Mouse (Mus musculus) bone marrow, adult 2 months (tissue): ENCODE data around the gene Rbm6. TPM values are rescaled to one million over a fixed set of nuclear protein-coding genes. Genes with fewer than 3 reads are reported as not detected.

Experiments used
- H3K27ac ChIP-seq: fragments of 200-500 bp; 2 replicates; pipeline ENCODE4 v1.5.1; 2012; ENCODE audit warnings: low read depth, mild to moderate bottlenecking, control low read depth, inconsistent platforms, low read length; ENCODE audit not compliant: control insufficient read depth, poor library complexity, insufficient read depth
- H3K4me1 ChIP-seq: fragments of 200-500 bp; 2 replicates; pipeline ENCODE4 v1.6.1; 2011; ENCODE audit warnings: low read length; ENCODE audit not compliant: control insufficient read depth, insufficient read depth
- H3K4me3 ChIP-seq: fragments of 200-500 bp; replicated peaks from 2 replicates; pipeline ENCODE3; 2011; ENCODE audit warnings: mild to moderate bottlenecking, low read depth, low read length, control low read depth; ENCODE audit not compliant: control insufficient read depth
- CTCF ChIP-seq: fragments of 200-500 bp; IDR thresholded peaks from 2 replicates; pipeline ENCODE4 v1.5.1; 2011; ENCODE audit warnings: low read length, control low read depth; ENCODE audit not compliant: control insufficient read depth, insufficient read depth
- POLR2A ChIP-seq: fragments of 200-500 bp; IDR thresholded peaks from 2 replicates; pipeline ENCODE4 v1.6.1; 2011; ENCODE audit warnings: low read depth, mild to moderate bottlenecking, control low read depth, low read length, borderline replicate concordance; ENCODE audit not compliant: control insufficient read depth
- WGBS: fragments of 180-500 bp; shearing (Covaris S2); methylation state at CpG from one replicate; pipeline ENCODE4 v1.1.7; 2018; 5-methylcytosine and 5-hydroxymethylcytosine counted together
- polyA plus RNA-seq: library from polyadenylated mRNA; stranded (reverse); fragments of >200 nt; gene quantifications from 2 replicates; pipeline ENCODE4 v1.2.4, GENCODE M21; 2011; ENCODE audit warnings: low replicate concordance; ENCODE audit not compliant: missing spikeins, insufficient read depth, insufficient read length

Gene Rbm6
- polyA plus RNA-seq, 1 experiment = 110 TPM

GRCm38 (mm10) chr9:107759593-107759992 lies 113.4 kb downstream of the Rbm6 start:
- 59% methylated on average over 6 of the region's 6 CpGs for WGBS
- TF ChIP-seq POLR2A (no peak), CTCF (no peak)

GRCm38 (mm10) chr9:107750378-107750777 lies 122.7 kb downstream of the Rbm6 start:
- Histone ChIP-seq H3K4me3 (no peak overlapping the region), H3K27ac (no peak overlapping the region), H3K4me1 (no peaks in the 10 kb centered on the region)
- TF ChIP-seq CTCF = no peak
- no peak for TF ChIP-seq POLR2A
- 66% methylated on average over 5 of the region's 5 CpGs for WGBS

More at GRCm38 (mm10) chr9:107759593-107759992, 113.4 kb downstream of the Rbm6 start:
- no peak overlapping the region for H3K4me3 ChIP-seq
- no peak overlapping the region for H3K27ac ChIP-seq
- no peaks in the 10 kb centered on the region for H3K4me1 ChIP-seq

GRCm38 (mm10) chr9:107748063-107748462 lies 125.0 kb downstream of the Rbm6 start:
- H3K4me3 ChIP-seq = no peak overlapping the region
- no peak overlapping the region for H3K27ac ChIP-seq
- no peak for TF ChIP-seq POLR2A
- no peak for TF ChIP-seq CTCF
- 80% methylated on average over 3 of the region's 3 CpGs for WGBS
- H3K4me1 ChIP-seq = no peaks in the 10 kb centered on the region

- no peaks in the 10 kb centered on the region for H3K4me1 ChIP-seq
- no peak overlapping the region for H3K4me3 ChIP-seq
- TF ChIP-seq POLR2A = no peak
- TF ChIP-seq CTCF = no peak
- 33% methylated on average over 1 of the region's 1 CpGs for WGBS
- H3K27ac ChIP-seq = no peak overlapping the region
Observed at GRCm38 (mm10) chr9:107747310-107747709, 125.7 kb downstream of the Rbm6 start.

- TF ChIP-seq CTCF (0 out of 2 replicates have a peak, but pooled peaks have one; percentile 17), POLR2A (no peak)
- H3K4me1 ChIP-seq = no peaks in the 10 kb centered on the region
- no peak overlapping the region for H3K4me3 ChIP-seq
- no peak overlapping the region for H3K27ac ChIP-seq
- 91% methylated on average over 3 of the region's 3 CpGs for WGBS
Observed at GRCm38 (mm10) chr9:107746679-107747078, 126.4 kb downstream of the Rbm6 start.

- TF ChIP-seq CTCF (no peak), POLR2A (no peak)
- no peak overlapping the region for H3K27ac ChIP-seq
- WGBS = 92% methylated on average over 6 of the region's 6 CpGs
Observed at GRCm38 (mm10) chr9:107744061-107744460, 129.0 kb downstream of the Rbm6 start.

GRCm38 (mm10) chr9:107738841-107739202 lies 134.2 kb downstream of the Rbm6 start:
- TF ChIP-seq CTCF = peak; percentile 30; the same call in 1 of the 2 replicates
- TF ChIP-seq POLR2A = no peak
- 72% methylated on average over 4 of the region's 4 CpGs for WGBS
- Histone ChIP-seq H3K4me1 (no peaks in the 10 kb centered on the region), H3K27ac (no peak overlapping the region), H3K4me3 (no peak overlapping the region)

More at GRCm38 (mm10) chr9:107744061-107744460, 129.0 kb downstream of the Rbm6 start:
- Histone ChIP-seq H3K4me1 (no peaks in the 10 kb centered on the region), H3K4me3 (no peak overlapping the region)

- Histone ChIP-seq H3K27ac (no peak overlapping the region), H3K4me3 (no peak overlapping the region), H3K4me1 (no peaks in the 10 kb centered on the region)
- no peak for TF ChIP-seq POLR2A
- peak; percentile 98 for TF ChIP-seq CTCF
- WGBS = 23% methylated on average over 7 of the region's 7 CpGs
Observed at GRCm38 (mm10) chr9:107738020-107738840, 134.8 kb downstream of the Rbm6 start.
